Mouse (Mus musculus): ENCODE results near the gene Zfp786. TPM values are rescaled to one million over a fixed set of nuclear protein-coding genes. Genes with fewer than 3 reads are reported as not detected.

The Zfp786 gene
- total and polyA plus RNA-seq, 3 experiments, result 1.3 to 2.0 TPM; not detected in 1

DNA sequence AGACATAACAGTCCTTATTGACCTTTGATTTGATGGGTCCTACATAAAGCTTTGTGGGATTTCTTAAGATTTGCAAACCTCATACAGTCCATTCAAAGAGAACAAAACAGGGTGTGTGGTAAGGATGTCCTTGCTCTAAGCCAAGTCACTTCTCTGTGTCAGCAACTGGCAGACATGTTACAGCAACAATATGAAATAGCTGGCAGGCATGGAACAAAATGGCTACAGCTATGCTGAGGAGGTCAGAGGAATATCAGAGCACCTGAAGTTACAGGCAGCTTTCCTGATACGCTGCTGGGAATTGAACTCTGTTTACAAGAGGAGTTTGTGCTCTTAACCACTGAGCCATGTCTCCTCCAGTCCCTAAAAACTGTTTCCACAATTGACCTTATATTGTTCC lies 1.6 kb upstream of the Zfp786 start:
- no peak overlapping the region for H3K4me3 ChIP-seq (ENCODE audit: control insufficient read depth in 1 of 2, insufficient read depth in 1 of 2, low read depth in 2 of 2, low read length in 2 of 2)
- H3K9me3 ChIP-seq (replicated peaks; ENCODE audit: insufficient read depth, low read length), result no peaks in the 10 kb centered on the region
- peaks cover 0 to 14% of the 10 kb centered on the region in 2 experiments; a peak in 2 of 4 replicates for H3K36me3 ChIP-seq (ENCODE audit: control insufficient read depth in 1 of 2, insufficient read depth in 2 of 2, low read length in 2 of 2)
- peaks cover 9% of the 10 kb centered on the region for H3K79me2 ChIP-seq (ENCODE audit: control insufficient read depth, insufficient read depth, low read length, poor library complexity)
- H3K9ac ChIP-seq (ENCODE audit: control insufficient read depth, low read depth, low read length, poor library complexity, severe bottlenecking), result no peak overlapping the region
- H3K4me1 ChIP-seq (ENCODE audit: control insufficient read depth in 1 of 2, insufficient read depth in 2 of 2, low read length in 2 of 2), result peaks cover 3 to 5% of the 10 kb centered on the region in 2 experiments; a peak in 3 of 4 replicates
- no peak for DNase-seq (ENCODE audit: low read depth, low spot score)
- no peak overlapping the region for H3K27ac ChIP-seq (ENCODE audit: control insufficient read depth, low read depth, low read length)
- TF ChIP-seq MYC (IDR thresholded peaks at IDR 0.05; ENCODE audit: low read depth, low read length), result no peak
- no peak for TF ChIP-seq ZC3H11A (IDR thresholded peaks at IDR 0.05; ENCODE audit: low read depth, low read length)
- TF ChIP-seq E2F4 (IDR thresholded peaks at IDR 0.05; ENCODE audit: borderline replicate concordance, low read depth, low read length), result no peak
- no peak for TF ChIP-seq GATA1 (IDR thresholded peaks at IDR 0.05; ENCODE audit: low read depth, low read length)
- no peak for TF ChIP-seq KAT2A (conservative IDR thresholded peaks at IDR 0.05; ENCODE audit: low read depth, low read length)
- no peak for TF ChIP-seq SMC3 (IDR thresholded peaks at IDR 0.05; ENCODE audit: low read depth, low read length)
- TF ChIP-seq POLR2A (IDR thresholded peaks at IDR 0.05; ENCODE audit: control insufficient read depth in 1 of 2, insufficient read depth in 1 of 2, low read depth in 1 of 2, low read length in 2 of 2, poor library complexity in 1 of 2), result no peak
- TF ChIP-seq MAZ (IDR thresholded peaks at IDR 0.05; ENCODE audit: low read depth, low read length), result no peak
- no peak for TF ChIP-seq ZKSCAN1 (IDR thresholded peaks at IDR 0.05; ENCODE audit: low read depth, low read length)
- TF ChIP-seq NRF1 (IDR thresholded peaks at IDR 0.05; ENCODE audit: insufficient read depth, low read depth, low read length, poor library complexity, severe bottlenecking), result no peak
- no peak for TF ChIP-seq RAD21 (IDR thresholded peaks at IDR 0.05; ENCODE audit: low read depth, low read length)
- TF ChIP-seq TCF12 (IDR thresholded peaks at IDR 0.05; ENCODE audit: low read depth, low read length), result no peak
- no peak for TF ChIP-seq SIN3A (IDR thresholded peaks at IDR 0.05; ENCODE audit: low read length)
- TF ChIP-seq EP300 (IDR thresholded peaks at IDR 0.05; ENCODE audit: low read depth in 1 of 2, low read length in 2 of 2), result no peak
- no peak for TF ChIP-seq NELFE (IDR thresholded peaks at IDR 0.05; ENCODE audit: low read depth, low read length)
- H3K27me3 ChIP-seq (ENCODE audit: control insufficient read depth in 1 of 2, insufficient read depth in 2 of 2, low read length in 2 of 2), result no peaks in the 10 kb centered on the region

DNA sequence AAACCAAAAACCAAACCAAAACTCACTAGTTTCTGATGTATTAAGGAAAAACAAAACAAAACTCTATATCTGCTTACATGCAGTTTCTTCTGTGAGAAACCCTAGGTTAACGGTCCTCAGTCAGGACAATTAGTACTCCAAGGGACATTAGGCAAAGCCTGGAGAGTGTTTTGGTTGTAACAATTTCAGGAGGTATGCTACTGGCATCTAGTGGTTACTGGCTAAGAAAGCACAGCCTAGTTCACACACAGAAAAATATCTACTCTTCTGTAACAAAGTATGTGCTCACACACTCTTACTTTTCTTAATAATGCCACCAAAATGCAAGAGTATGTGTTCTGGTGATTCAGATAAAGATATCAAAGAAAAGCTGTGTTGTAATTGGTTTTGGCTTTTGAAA lies 1.7 kb downstream of the Zfp786 start:
- no peaks in the 10 kb centered on the region for H3K27me3 ChIP-seq (ENCODE audit: control insufficient read depth in 1 of 2, insufficient read depth in 2 of 2, low read length in 2 of 2)
- H3K27ac ChIP-seq (ENCODE audit: control insufficient read depth, low read depth, low read length), result no peak overlapping the region
- H3K4me3 ChIP-seq (ENCODE audit: control insufficient read depth in 1 of 2, insufficient read depth in 1 of 2, low read depth in 2 of 2, low read length in 2 of 2), result peak overlapping the region in 1 of 2 experiments; percentile 95; a peak in 1 of 4 replicates
- H3K79me2 ChIP-seq (ENCODE audit: control insufficient read depth, insufficient read depth, low read length, poor library complexity), result no peaks in the 10 kb centered on the region; the same call in 1 of the 2 replicates
- peaks cover 0 to 5% of the 10 kb centered on the region in 2 experiments; a peak in 3 of 4 replicates for H3K36me3 ChIP-seq (ENCODE audit: control insufficient read depth in 1 of 2, insufficient read depth in 2 of 2, low read length in 2 of 2)
- H3K9me3 ChIP-seq (replicated peaks; ENCODE audit: insufficient read depth, low read length), result no peaks in the 10 kb centered on the region
- peaks cover 0 to 3% of the 10 kb centered on the region in 2 experiments; a peak in 1 of 4 replicates for H3K4me1 ChIP-seq (ENCODE audit: control insufficient read depth in 1 of 2, insufficient read depth in 2 of 2, low read length in 2 of 2)
- H3K9ac ChIP-seq (ENCODE audit: control insufficient read depth, low read depth, low read length, poor library complexity, severe bottlenecking), result peak overlapping the region; percentile 89
- peak; percentile 77 for DNase-seq (ENCODE audit: low read depth, low spot score)
- TF ChIP-seq MAZ (IDR thresholded peaks at IDR 0.05; ENCODE audit: low read depth, low read length), result peak; percentile 58; the same call in 1 of the 2 replicates
- no peak for TF ChIP-seq POLR2AphosphoS5 (IDR thresholded peaks at IDR 0.05; ENCODE audit: borderline replicate concordance, low read depth, low read length)
- no peak for TF ChIP-seq NELFE (IDR thresholded peaks at IDR 0.05; ENCODE audit: low read depth, low read length)
- no peak for TF ChIP-seq TBP (IDR thresholded peaks at IDR 0.05; ENCODE audit: low read depth, low read length)
- TF ChIP-seq NRF1 (IDR thresholded peaks at IDR 0.05; ENCODE audit: insufficient read depth, low read depth, low read length, poor library complexity, severe bottlenecking), result no peak
- no peak for TF ChIP-seq RCOR1 (IDR thresholded peaks at IDR 0.05; ENCODE audit: low read depth, low read length)
- no peak for TF ChIP-seq UBTF (IDR thresholded peaks at IDR 0.05; ENCODE audit: borderline replicate concordance, insufficient read depth, low read depth, low read length)
- no peak for TF ChIP-seq ZMIZ1 (IDR thresholded peaks at IDR 0.05; ENCODE audit: low read depth, low read length)
- no peak for TF ChIP-seq TAL1 (IDR thresholded peaks at IDR 0.05; ENCODE audit: low read length)
- TF ChIP-seq USF2 (IDR thresholded peaks at IDR 0.05; ENCODE audit: borderline replicate concordance in 1 of 2, insufficient read depth in 1 of 2, low read depth in 1 of 2, low read length in 2 of 2), result no peak
- TF ChIP-seq SIN3A (IDR thresholded peaks at IDR 0.05; ENCODE audit: low read length), result peak; percentile 64; the same call in 1 of the 2 replicates
- TF ChIP-seq BHLHE40 (IDR thresholded peaks at IDR 0.05; ENCODE audit: borderline replicate concordance, low read depth, low read length), result no peak
- peak; percentile 84 for TF ChIP-seq RAD21 (IDR thresholded peaks at IDR 0.05; ENCODE audit: low read depth, low read length)
- TF ChIP-seq MYB (IDR thresholded peaks at IDR 0.05; ENCODE audit: low read depth, low read length), result no peak
- no peak for TF ChIP-seq MXI1 (IDR thresholded peaks at IDR 0.05; ENCODE audit: low read depth, low read length)
- peak; percentile 19; the same call in 1 of the 2 replicates for TF ChIP-seq ETS1 (IDR thresholded peaks at IDR 0.05; ENCODE audit: low read depth, low read length)
- no peak; the same call in 1 of the 2 replicates for TF ChIP-seq GATA1 (IDR thresholded peaks at IDR 0.05; ENCODE audit: low read depth, low read length)
- TF ChIP-seq MYC (IDR thresholded peaks at IDR 0.05; ENCODE audit: low read depth, low read length), result no peak
- no peak for TF ChIP-seq CHD2 (IDR thresholded peaks at IDR 0.05; ENCODE audit: low read length)
- no peak for TF ChIP-seq USF1 (IDR thresholded peaks at IDR 0.05; ENCODE audit: low read depth, low read length)
- no peak for TF ChIP-seq ZKSCAN1 (IDR thresholded peaks at IDR 0.05; ENCODE audit: low read depth, low read length)
- peak; percentile 68 for TF ChIP-seq ZC3H11A (IDR thresholded peaks at IDR 0.05; ENCODE audit: low read depth, low read length)
- no peak for TF ChIP-seq POLR2A (IDR thresholded peaks at IDR 0.05; ENCODE audit: control insufficient read depth in 1 of 2, insufficient read depth in 1 of 2, low read depth in 1 of 2, low read length in 2 of 2, poor library complexity in 1 of 2)
- no peak for TF ChIP-seq HCFC1 (IDR thresholded peaks at IDR 0.05; ENCODE audit: low read depth, low read length)

Measured in MEL (cell line).